Mouse (Mus musculus) lung, postnatal 0 days (tissue): ENCODE data around the gene Elfn1. TPM values are rescaled to one million over a fixed set of nuclear protein-coding genes. Genes with fewer than 3 reads are reported as not detected.

ENCODE experiments used
- ATAC-seq: fragments of 200-750 bp; cut with Nextera tagmentation; 2 replicates; pipeline ENCODE4 v1.8.0; 2017; ENCODE audit warnings: moderate library complexity
- DNase-seq: peaks from one replicate; pipeline ENCODE4 v3.0.0-alpha.2; 2016; ENCODE audit warnings: low spot score
- H3K27ac ChIP-seq: fragments of 300-500 bp; sonication (generic); 2 replicates; pipeline ENCODE4 v1.5.1; 2014; ENCODE audit warnings: antibody characterized with exemption, mild to moderate bottlenecking, low read length, mixed read lengths
- H3K27me3 ChIP-seq: fragments of 300-500 bp; sonication (generic); replicated peaks from 2 replicates; pipeline ENCODE4 v1.6.1; 2014; ENCODE audit warnings: low read length, mixed read lengths; ENCODE audit not compliant: insufficient read depth
- H3K36me3 ChIP-seq: fragments of 300-500 bp; sonication (generic); 2 replicates; pipeline ENCODE4 v1.6.1; 2014; ENCODE audit warnings: low read length, mixed read lengths; ENCODE audit not compliant: insufficient read depth
- H3K4me1 ChIP-seq: fragments of 300-500 bp; sonication (generic); 2 replicates; pipeline ENCODE4 v1.6.1; 2014; ENCODE audit warnings: antibody characterized with exemption, low read depth, low read length, mixed read lengths; ENCODE audit not compliant: insufficient read depth
- H3K4me2 ChIP-seq: fragments of 300-500 bp; sonication (generic); replicated peaks from 2 replicates; pipeline ENCODE4 v1.6.1; 2014; ENCODE audit warnings: low read depth, mild to moderate bottlenecking, low read length, moderate library complexity, mixed read lengths
- H3K4me3 ChIP-seq: fragments of 300-500 bp; sonication (generic); 2 replicates; pipeline ENCODE4 v1.5.1; 2014; ENCODE audit warnings: low read depth, low read length
- H3K9ac ChIP-seq: fragments of 300-500 bp; sonication (generic); replicated peaks from 2 replicates; pipeline ENCODE4 v1.6.1; 2014; ENCODE audit warnings: low read depth, mild to moderate bottlenecking
- H3K9me3 ChIP-seq: fragments of 300-500 bp; sonication (generic); 2 replicates; pipeline ENCODE4 v1.6.1; 2016; ENCODE audit warnings: low read length, mixed read lengths
- CTCF ChIP-seq: IDR thresholded peaks from 2 replicates; pipeline ENCODE4 v1.5.1; 2016; ENCODE audit warnings: antibody characterized with exemption, mild to moderate bottlenecking
- EP300 ChIP-seq: IDR thresholded peaks from 2 replicates; pipeline ENCODE4 v1.6.1; 2016; ENCODE audit warnings: antibody characterized with exemption, mild to moderate bottlenecking, control low read depth
- WGBS: fragments of 180-500 bp; shearing (Covaris S2); extraction: QIAGEN DNeasy Blood & Tissue Kit; methylation state at CpG from one replicate; pipeline ENCODE4 v1.1.7; 2014; 5-methylcytosine and 5-hydroxymethylcytosine counted together
- polyA plus RNA-seq: library from polyadenylated mRNA; unstranded; fragments of >200 nt; fragmentation: Nextera tagmentation; extraction: Ambion mirVana; gene quantifications from 2 replicates; pipeline ENCODE4 v1.2.1, GENCODE M21; 2015

Gene Elfn1
- 1.5 TPM in 2 replicates for polyA plus RNA-seq

- DNase-seq (peak; percentile 47), ATAC-seq (peak; percentile 74)
- WGBS: 1% methylated on average over 33 of the region's 33 CpGs
- Histone ChIP-seq H3K36me3 (no peaks in the 10 kb centered on the region), H3K9me3 (no peaks in the 10 kb centered on the region), H3K4me2 (peak within 1 kb of the TSS; percentile 98), H3K27me3 (peaks cover 43% of the 10 kb centered on the region), H3K9ac (peak within 1 kb of the TSS; percentile 29), H3K27ac (no peak within 1 kb of the TSS), H3K4me1 (peaks cover 12% of the 10 kb centered on the region), H3K4me3 (peak within 1 kb of the TSS; percentile 62)
- TF ChIP-seq EP300 (no peak), CTCF (no peak)
Observed at GRCm38 (mm10) chr5:139907714-139908242, at the start of gene Elfn1. TSS of gene Elfn1 (plus strand) at chr5:139907943.

GRCm38 (mm10) chr5:139860328-139861104, 47.2 kb upstream of the Elfn1 start:
- Histone ChIP-seq H3K9me3 (no peaks in the 10 kb centered on the region), H3K4me2 (no peak overlapping the region), H3K27ac (no peak overlapping the region), H3K27me3 (no peaks in the 10 kb centered on the region), H3K36me3 (no peaks in the 10 kb centered on the region), H3K9ac (no peak overlapping the region), H3K4me1 (no peaks in the 10 kb centered on the region), H3K4me3 (no peak overlapping the region)
- DNase-seq (no peak), ATAC-seq (no peak)
- 59% methylated on average over 13 of the region's 15 CpGs for WGBS
- TF ChIP-seq CTCF (no peak), EP300 (no peak)

- no peak for ATAC-seq
- no peak for TF ChIP-seq EP300
- TF ChIP-seq CTCF: no peak
- no peak overlapping the region for H3K9ac ChIP-seq
- H3K27ac ChIP-seq: no peak overlapping the region
- peak; percentile 75 for DNase-seq
- H3K9me3 ChIP-seq: no peaks in the 10 kb centered on the region
- H3K4me2 ChIP-seq: no peak overlapping the region
- whole genome bisulfite sequencing: 18% methylated on average over 4 of the region's 4 CpGs
- H3K36me3 ChIP-seq: no peaks in the 10 kb centered on the region
- H3K27me3 ChIP-seq: no peaks in the 10 kb centered on the region
- no peak overlapping the region for H3K4me3 ChIP-seq
- no peaks in the 10 kb centered on the region for H3K4me1 ChIP-seq
Observed at GRCm38 (mm10) chr5:139862759-139863158, 45.0 kb upstream of the Elfn1 start.

GRCm38 (mm10) chr5:139870886-139871285, 36.9 kb upstream of the Elfn1 start:
- no peak overlapping the region for H3K9ac ChIP-seq
- H3K27ac ChIP-seq: no peak overlapping the region
- no peaks in the 10 kb centered on the region for H3K9me3 ChIP-seq
- WGBS: 28% methylated on average over 3 of the region's 4 CpGs
- ATAC-seq (peak; percentile 99), DNase-seq (peak; percentile 82)
- no peaks in the 10 kb centered on the region for H3K36me3 ChIP-seq
- TF ChIP-seq CTCF (no peak), EP300 (0 out of 2 replicates have a peak, but pooled peaks have one; percentile 49)
- no peak overlapping the region for H3K4me3 ChIP-seq
- H3K27me3 ChIP-seq: no peaks in the 10 kb centered on the region
- no peaks in the 10 kb centered on the region for H3K4me1 ChIP-seq
- no peak overlapping the region for H3K4me2 ChIP-seq

GRCm38 (mm10) chr5:139871526-139871925, 36.2 kb upstream of the Elfn1 start:
- DNase-seq (peak; percentile 32), ATAC-seq (peak; percentile 32; the same call in 1 of the 2 replicates)

GRCm38 (mm10) chr5:139877563-139877962, 30.2 kb upstream of the Elfn1 start:
- Histone ChIP-seq H3K4me2 (no peak overlapping the region), H3K36me3 (no peaks in the 10 kb centered on the region), H3K27ac (peak overlapping the region; percentile 60), H3K9me3 (no peaks in the 10 kb centered on the region), H3K9ac (no peak overlapping the region), H3K4me1 (0 out of 2 replicates have a peak, but pooled peaks cover 3% of the 10 kb centered on the region), H3K4me3 (no peak overlapping the region), H3K27me3 (no peaks in the 10 kb centered on the region)
- peak; percentile 96 for ATAC-seq
- peak; percentile 91 for DNase-seq
- TF ChIP-seq CTCF: no peak
- TF ChIP-seq EP300: peak; percentile 99
- WGBS: 35% methylated on average over 7 of the region's 7 CpGs

More at GRCm38 (mm10) chr5:139871526-139871925, 36.2 kb upstream of the Elfn1 start:
- H3K4me3 ChIP-seq: no peak overlapping the region
- TF ChIP-seq EP300: no peak
- no peak for TF ChIP-seq CTCF
- H3K36me3 ChIP-seq: no peaks in the 10 kb centered on the region
- WGBS: 47% methylated on average over 1 of the region's 1 CpGs
- H3K4me1 ChIP-seq: no peaks in the 10 kb centered on the region
- H3K9ac ChIP-seq: no peak overlapping the region
- no peak overlapping the region for H3K27ac ChIP-seq
- no peak overlapping the region for H3K4me2 ChIP-seq
- H3K9me3 ChIP-seq: no peaks in the 10 kb centered on the region
- no peaks in the 10 kb centered on the region for H3K27me3 ChIP-seq
